ENCODE assay signal across 23 mouse cellular contexts in genomic region chr5:149168051-149168450, GRCm38 (mm10).
"Had no signal": no experiment of that assay in that cellular context is flagged by ENCODE, and none has a peak within 500 bp of the region (broad histone marks: within the 10 kb centered on the region; RNA-seq: fewer than 3 reads in every experiment).

No protein-coding gene starts in this region.

- H3K9ac ChIP-seq: embryonic facial prominence, embryonic 12.5 days; embryonic facial prominence, embryonic 13.5 days; embryonic facial prominence, embryonic 15.5 days; forebrain, embryonic 12.5 days; forebrain, embryonic 13.5 days; forebrain, embryonic 15.5 days; forebrain, postnatal 0 days had no signal

- H3K27ac ChIP-seq: embryonic facial prominence, embryonic 10.5 days; embryonic facial prominence, embryonic 12.5 days; embryonic facial prominence, embryonic 13.5 days; embryonic facial prominence, embryonic 15.5 days; forebrain, embryonic 10.5 days; forebrain, embryonic 12.5 days; forebrain, embryonic 13.5 days; forebrain, embryonic 15.5 days; gastrocnemius, adult 2 months; heart, adult 2 months had no signal

- H3K9me3 ChIP-seq: embryonic facial prominence, embryonic 10.5 days; embryonic facial prominence, embryonic 12.5 days; embryonic facial prominence, embryonic 13.5 days; embryonic facial prominence, embryonic 15.5 days; forebrain, embryonic 10.5 days; forebrain, embryonic 12.5 days; forebrain, embryonic 13.5 days; forebrain, embryonic 15.5 days had no signal

- H3K4me2 ChIP-seq: embryonic facial prominence, embryonic 12.5 days; embryonic facial prominence, embryonic 13.5 days; embryonic facial prominence, embryonic 15.5 days; forebrain, embryonic 12.5 days; forebrain, embryonic 13.5 days; forebrain, embryonic 15.5 days had no signal

- H3K36me3 ChIP-seq: embryonic facial prominence, embryonic 10.5 days; embryonic facial prominence, embryonic 12.5 days; embryonic facial prominence, embryonic 13.5 days; embryonic facial prominence, embryonic 15.5 days; forebrain, embryonic 10.5 days; forebrain, embryonic 12.5 days; forebrain, embryonic 15.5 days had no signal

- H3K4me1 ChIP-seq: embryonic facial prominence, embryonic 12.5 days; forebrain, embryonic 13.5 days; forebrain, embryonic 15.5 days had no signal

- ATAC-seq: forebrain, embryonic 13.5 days; forebrain, embryonic 14.5 days; forebrain, embryonic 15.5 days; forebrain, embryonic 16.5 days; forebrain, postnatal 0 days had no signal

- H3K27me3 ChIP-seq: embryonic facial prominence, embryonic 12.5 days; embryonic facial prominence, embryonic 13.5 days; embryonic facial prominence, embryonic 15.5 days; forebrain, embryonic 12.5 days; forebrain, embryonic 13.5 days; forebrain, embryonic 15.5 days had no signal

- H3K4me3 ChIP-seq: embryonic facial prominence, embryonic 10.5 days; embryonic facial prominence, embryonic 12.5 days; embryonic facial prominence, embryonic 13.5 days; embryonic facial prominence, embryonic 15.5 days; erythroblast, embryonic 14.5 days; forebrain, embryonic 10.5 days; forebrain, embryonic 12.5 days; forebrain, embryonic 13.5 days; forebrain, embryonic 15.5 days; gastrocnemius, adult 2 months; heart, adult 2 months had no signal

- DNase-seq: cerebellum, adult 8-10 months; cerebellum, adult 9-11 months; cerebellum, postnatal 25 days; cerebellum, postnatal 36 days; embryo, embryonic 11 days; gastrocnemius, adult 2 months; gastrocnemius, postnatal 10 days; gastrocnemius, postnatal 14 days; gastrocnemius, postnatal 25 days; gastrocnemius, postnatal 36 days; heart, adult 2 months had no signal
